Mouse (Mus musculus): ENCODE data around the gene Grk5.
"Not testable (repeated sequence)": the region's sequence is repeated elsewhere in the genome, so short reads cannot be mapped to it uniquely, and the experiment has no call there.

Gene Grk5

DNA sequence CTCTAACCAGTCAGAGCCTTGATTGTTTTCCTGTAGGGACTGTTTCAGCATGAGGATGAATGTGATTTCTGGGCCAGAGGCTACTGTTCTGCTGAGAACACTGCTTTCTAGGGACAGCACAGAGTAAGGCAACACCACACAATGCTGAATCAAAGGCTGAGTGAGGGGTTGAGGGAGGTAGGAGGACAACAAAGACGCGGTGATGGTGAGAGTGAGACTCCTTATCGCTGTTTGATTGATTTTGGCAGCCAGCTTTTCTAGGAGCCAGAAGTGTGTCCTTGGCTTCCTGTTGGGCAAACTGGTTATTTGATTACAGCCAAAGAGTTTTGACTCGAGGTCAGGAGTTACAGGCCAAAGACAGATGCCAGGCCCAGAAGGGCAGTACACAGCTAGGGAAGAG, 25.7 kb downstream of the Grk5 start:
- DNase-seq, result no peak

DNA sequence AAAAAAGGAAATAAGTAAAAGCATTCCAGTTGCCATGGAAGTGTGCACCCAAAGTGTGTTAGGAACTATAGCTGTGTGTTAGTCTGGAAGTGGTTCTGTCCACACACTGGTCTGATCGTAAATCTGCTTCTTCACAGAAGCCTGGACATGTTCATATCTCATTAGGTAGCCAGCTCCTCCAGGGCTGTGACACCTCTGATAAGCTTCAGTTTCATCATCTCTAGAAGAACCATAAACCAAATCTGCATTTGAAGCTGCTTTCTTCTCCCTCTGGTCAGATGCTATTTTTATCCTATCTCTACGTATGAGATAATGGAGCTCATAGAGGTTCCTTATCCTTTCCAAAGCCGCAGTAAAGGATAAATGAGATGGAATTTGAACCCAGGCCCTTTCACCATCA, 26.3 kb downstream of the Grk5 start:
- DNase-seq, result no peak

DNA sequence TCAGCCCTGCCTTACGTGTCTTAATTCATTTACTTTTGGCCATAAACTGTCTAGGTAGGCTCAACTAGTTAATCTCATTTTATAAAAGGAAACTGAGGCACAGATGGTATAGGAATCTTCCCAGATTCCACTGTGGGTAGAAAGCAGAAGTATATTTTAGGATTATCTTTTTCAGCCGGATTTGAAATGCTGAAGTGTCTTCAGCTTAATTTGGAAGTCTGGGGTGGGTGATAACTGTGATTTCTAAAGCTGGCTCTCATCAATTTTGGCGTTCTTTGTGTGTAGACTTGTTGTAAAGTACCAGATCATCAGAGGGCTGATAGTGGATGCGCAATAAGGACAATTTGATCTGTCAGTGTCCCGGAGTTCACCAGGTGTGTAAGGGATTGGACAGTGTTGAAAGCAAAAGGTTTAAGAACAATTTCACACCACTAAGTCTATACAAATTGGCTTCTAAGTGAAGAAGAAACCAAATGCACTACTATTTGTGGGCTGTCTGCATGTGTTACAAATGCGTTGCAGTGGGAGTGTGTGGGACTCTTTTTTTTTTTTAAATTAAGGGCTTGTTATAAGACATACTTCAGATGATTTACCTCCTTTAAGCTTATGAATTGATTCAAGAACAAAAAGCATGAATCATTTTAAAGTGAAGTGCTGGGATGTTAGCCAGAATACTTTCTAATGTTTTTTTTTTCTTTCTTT, 27.5 kb downstream of the Grk5 start:
- DNase-seq, result no peak

DNA sequence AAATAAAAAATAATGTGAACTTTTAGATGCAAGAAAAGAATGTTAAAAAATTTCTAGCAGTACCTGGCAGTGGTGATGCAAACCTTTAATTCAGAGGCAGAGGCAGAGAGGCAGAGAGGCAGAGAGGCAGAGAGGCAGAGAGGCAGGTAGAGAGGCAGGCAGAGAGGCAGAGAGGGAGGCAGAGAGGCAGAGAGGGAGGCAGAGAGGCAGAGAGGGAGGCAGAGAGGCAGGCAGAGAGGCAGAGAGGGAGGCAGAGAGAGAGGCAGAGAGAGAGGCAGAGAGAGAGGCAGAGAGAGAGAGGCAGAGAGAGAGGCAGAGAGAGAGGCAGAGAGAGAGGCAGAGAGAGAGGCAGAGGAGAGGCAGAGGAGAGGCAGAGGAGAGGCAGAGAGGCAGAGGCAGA, 35.0 kb downstream of the Grk5 start:
- not testable (repeated sequence) for DNase-seq

DNA sequence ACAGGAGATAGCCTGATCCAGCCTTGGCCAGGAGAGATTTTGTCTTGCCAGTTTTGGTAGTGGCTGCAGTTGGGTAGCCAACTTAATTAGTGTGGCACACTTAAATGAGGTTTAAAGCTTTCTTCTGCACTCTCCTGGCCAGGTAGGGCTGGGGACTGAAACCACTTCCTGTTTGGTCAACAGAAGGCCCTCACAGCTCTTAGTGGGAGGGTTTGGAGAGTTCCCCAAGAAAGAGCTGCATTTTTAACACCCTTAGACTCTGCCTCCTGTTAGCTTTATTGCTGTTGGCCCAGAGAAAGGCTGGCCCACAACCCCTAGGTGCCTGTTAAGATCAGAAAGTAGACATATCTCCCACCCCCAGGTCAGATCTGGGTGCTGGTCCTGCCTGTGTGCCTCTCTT, 45.5 kb downstream of the Grk5 start:
- DNase-seq, result no peak

DNA sequence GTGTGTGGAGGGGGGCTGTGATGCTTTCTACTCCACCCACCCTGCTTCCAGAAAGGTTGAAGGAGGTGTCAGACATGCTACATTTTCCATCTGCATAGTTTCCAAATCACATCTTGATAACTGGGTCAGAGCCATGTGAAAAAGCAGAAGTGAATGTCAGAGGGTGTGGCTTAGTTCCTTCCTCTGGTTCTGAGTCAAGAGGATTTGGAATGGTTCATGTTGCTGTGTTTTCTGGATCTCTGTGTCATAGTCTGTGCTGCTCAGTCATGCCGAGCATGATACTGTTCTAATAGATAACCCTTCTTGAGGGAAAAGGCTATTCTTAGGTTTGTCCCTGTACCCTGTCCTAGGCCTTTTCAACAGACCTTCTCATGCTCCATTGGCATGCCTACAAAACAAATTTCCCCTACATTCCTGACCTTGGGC, 50.4 kb downstream of the Grk5 start:
- DNase-seq, result no peak

DNA sequence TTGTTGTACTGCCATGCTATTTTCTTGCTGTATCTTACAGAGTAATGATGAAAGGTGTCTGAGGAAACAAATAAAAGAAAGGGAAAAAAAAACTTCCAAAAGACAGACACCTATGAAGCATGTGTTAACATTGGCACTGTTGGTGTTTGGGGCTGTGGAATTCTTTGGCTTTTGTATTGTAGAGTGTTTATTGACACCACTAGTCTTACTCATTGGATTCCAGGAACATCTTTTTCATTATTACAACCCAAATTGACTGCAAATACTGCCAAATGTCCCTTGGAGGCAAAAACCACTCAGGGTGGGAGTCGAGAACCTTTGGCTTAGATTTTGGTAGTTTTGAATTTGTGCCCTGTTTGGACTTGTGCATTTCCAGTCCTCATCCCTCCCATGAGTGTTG, 51.3 kb downstream of the Grk5 start:
- no peak for DNase-seq

DNA sequence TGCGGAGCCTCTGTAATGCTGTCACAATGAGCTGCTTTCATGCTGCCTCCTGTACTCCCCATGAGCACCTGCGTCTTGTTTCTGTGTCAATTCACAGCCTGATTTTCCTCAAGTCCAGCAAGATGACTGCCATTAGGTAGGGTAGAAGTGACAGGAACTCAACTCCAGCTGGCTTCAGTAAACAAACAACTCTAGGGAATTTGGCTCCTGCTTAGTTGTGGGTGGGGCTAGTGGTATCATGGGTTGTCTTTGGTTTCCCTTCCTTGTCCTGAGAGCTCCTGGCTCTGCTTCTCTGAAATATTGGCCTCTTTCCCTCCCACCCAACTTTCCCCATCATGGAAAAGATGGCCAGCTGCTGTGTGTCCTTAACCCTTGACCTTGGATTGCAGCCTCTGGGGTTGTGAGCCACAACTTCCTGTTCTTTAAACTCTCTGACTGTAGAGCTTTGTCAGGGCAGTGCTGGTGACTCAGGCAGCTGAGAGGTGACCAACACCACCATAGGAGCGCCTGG, 56.3 kb downstream of the Grk5 start:
- peak; percentile 22 to 26 for DNase-seq

DNA sequence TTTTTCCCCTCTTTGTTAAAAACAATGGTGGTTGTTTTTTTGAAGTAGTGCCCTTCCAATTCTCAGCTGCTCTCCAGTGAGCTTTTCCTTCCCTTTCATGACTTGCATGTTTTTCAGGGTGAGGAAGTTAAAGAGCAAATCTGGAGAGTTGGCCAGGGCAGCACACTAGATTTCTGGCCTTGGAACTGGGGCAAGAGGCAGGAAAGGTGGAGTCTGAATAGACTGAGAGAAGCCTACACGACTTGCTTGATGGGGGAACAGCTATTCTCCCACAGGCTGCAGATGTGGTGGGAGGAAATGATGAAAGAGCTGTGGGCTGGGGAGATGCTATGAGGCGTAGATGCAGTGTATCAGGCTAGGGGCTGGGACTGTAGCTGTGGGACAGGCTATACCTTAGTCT, 57.1 kb downstream of the Grk5 start:
- no peak for DNase-seq

DNA sequence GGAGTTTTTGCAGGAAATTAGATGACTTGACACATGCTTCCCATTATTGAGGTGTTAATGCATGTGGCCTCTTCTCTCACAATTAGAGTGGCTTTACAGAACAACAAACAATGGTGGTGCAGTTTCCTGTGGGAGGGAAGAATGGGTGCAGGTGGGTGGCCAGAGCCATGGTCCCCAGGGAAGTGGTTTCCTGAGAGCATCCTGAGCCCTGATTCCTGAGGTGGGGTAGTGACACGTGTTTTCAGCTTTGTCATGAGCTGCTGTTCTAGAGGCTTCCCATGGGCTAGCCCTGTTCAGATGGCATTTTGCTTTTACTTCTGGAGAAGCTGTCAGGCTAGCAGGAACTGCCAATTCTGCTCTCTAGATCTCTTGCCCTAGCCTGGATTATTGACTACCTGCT, 59.4 kb downstream of the Grk5 start:
- DNase-seq, result no peak

DNA sequence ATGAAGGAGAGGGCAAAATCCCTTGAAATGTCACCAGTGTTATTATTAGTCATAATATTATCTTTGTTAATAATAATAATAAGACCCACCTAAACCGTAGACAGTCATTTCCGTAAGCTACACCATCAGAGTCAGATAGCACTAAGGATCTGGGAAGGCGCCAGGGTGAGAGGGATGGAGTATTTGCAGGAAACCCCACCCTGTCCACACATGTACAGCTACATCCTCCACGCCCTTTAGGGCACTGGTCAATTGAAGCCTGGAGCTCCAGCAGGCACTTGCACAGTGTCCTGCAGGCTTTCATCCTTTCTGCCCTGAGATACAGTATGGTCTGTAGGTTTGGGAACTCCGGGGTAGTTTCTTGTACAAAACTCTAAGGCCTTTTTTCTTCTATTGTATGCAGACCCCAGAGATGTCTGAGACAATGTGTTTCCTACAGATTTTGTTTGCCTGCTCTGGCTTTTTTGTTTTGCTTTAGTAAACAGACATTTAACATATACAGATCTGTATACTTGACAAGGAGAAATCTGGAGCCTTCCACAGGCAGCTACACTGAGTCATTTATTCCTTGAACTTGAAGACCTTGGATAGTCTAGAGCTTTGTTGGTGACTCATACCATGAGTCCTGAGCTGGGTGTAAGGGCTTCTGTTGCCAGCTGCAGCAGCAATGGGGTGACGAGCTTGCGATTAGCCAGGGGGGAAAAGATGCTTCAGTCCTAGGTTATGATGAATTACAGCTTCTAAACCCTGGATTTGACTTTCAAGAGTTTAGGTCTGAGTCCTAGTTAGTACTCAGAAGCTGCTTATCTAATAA, 60.7 kb downstream of the Grk5 start:
- no peak for DNase-seq

DNA sequence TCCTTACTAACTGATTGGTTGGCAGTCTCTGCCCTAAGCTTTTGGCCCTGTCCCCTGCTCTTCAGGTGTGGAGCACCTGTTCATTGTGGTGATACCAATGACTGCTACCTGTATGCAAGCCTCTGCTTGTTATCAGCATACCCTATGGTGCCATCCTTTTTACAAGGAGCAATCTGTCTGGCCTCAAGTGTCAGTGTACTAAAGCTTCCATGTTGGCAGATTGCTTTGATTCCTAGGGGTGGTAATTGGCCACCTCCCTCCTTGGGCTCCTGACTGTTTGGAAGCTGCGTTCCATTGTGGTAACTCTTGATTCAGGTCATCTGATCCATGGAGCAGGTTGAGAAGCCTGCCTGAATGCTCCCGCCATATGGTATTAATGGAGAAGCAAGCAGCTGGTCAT, 65.6 kb downstream of the Grk5 start:
- DNase-seq, result no peak

DNA sequence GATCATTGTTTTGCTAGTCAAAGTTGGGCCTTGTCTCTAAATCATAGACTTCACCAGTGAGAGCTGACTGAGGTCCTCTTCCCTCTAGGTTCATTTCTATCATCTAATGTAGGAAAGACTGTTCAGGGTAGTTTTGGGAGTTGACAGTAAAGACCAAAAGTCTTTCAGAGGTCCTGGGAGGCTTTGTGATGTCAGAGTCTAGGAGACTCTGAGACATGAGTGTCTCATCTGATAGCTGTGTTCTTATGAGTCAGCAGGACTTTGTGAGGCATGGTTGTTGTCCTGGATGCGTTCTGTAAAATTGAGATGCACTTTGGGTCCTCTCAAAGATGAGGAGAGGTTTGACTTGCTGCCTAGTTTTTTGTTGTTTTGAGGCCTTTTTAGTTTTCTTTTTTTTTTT, 66.2 kb downstream of the Grk5 start:
- DNase-seq, result no peak

DNA sequence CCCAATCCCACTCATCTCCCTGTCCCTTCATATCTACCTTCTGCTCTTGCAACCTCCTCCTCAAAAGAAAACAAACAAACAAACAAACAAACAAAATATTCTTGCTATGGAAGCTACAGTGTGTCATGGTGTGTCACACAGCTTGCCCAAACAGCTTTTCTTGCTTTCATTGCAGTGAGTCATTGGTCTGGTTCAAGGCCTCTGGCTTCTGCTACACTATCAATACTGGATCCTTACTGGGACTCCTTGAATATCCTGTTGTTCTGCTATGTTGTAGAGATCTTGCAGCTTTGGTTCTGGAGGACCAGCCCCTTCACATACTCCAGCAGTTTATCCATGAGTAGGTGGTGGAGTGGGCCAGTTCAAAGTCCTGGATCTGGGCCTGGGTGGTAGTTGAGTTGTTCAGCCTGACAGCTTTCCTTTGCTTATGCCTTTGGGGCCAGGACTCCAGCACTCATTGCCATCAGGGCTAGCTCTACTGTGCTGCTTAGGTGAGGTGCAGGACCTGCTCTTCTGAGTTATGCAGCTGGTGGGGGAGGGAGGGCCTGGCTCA, 66.7 kb downstream of the Grk5 start:
- DNase-seq, result no peak

DNA sequence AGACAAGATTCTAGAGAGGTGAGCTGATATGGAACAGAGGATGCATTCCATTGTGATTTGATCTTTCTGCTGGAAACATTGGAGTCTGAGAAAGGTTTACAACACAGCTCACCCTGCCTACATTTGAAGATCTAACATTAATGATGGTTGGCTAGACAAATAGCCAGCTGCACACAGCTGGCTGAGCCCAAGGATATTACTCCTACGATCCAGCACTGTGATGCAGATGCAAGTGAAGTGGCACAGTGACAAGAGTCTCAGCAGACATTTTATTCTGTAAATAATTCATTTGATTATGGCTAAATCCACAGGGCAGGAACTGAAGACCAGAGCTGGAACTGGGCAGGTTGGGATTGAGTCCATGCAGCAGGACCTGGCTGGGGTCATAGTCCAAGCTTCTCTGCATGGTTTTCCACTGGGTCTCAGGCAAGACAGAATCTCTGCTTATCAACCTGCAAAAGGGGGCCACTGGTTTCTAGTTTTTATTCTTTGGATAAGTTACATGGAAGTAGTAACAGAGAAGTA, 70.2 kb downstream of the Grk5 start:
- DNase-seq, result no peak

DNA sequence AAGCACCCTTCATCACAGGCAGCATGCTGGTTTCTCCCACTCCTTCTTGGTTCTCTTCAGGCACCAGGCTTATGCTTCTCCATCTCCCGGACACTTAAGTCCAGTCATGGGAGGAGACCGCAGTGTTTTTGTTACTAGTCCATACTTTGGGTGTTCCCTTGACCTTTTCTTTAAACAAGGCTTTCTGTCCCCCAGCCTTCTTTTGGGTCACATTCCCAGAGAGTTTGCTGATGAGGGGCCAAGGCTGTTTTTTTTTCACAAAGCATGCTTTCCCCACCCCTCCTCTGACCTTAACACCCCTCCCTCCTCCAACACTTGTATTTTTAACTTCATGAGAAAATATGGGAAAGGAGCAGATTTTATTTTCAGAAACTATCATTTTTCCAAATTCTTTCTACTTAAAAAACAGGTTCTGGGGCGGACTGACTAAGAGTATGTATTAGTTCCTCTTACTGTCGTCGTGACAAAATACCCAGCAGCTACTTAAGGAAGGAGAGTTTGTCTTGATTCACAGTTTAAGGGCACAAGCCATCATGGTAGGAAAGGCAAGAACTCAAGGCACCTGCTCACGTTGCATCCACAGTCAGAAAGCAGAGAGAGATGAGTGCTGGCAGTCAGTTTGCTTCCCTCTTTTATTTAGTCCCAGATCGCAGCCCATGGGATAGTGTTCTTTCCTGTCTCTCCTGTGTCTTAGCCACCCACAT, 73.0 kb downstream of the Grk5 start:
- DNase-seq, result no peak

DNA sequence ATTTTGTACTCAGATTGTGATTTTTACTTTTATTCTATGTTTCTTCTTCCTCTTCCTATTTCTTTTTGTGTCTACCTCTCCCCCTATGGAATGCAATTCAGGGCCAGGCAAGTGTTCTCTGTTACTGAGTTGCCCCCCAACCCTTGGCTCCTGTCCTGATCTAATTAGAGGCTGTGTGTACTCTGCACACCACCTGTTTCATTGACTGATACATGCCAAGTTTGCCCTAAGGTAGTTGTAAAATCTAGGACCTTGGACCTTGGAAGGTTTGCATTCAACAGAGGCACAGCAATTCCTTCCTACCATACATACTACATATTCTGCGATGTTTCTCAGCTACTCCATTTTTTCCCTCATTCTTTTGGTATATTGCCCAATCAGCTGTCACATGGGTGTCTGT, 78.4 kb downstream of the Grk5 start:
- no peak for DNase-seq

DNA sequence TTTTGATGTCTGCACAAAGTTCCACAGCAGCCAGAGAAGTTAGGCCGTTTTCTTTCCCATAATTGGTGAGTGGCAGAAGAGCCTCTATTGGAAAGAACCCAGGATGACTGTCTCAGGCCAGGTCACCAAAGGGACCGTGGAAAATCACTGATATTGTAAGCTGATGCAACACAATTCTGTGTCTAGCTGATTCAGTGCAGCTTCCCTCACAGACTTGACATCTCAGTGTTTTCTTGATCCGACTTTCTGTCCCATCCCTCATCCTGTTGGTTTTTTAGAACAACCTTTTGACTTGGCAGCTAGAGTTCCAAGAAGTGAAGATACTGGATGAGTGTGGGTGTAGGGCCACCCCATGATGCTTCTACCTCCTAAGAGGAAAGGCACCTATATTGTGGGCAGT, 80.9 kb downstream of the Grk5 start:
- no peak for DNase-seq

DNA sequence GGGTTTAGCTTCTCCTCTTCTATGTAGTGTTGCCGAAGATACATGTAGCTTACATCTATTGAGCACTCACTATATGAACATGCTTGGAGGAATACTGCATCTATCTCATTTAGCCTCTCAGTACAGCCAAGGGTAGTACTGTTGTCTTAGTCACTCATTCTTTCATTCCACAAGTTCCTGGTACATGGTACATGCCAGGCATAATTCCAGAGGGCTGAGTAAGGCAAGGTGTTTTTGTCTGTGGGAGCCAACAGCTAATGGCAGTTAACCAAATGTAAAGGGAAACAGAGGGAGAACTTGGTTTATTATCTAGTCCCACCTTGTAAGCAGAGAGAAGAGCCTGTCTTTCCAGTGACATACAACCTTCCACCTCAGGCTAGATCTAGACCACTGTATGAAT, 82.0 kb downstream of the Grk5 start:
- no peak for DNase-seq

DNA sequence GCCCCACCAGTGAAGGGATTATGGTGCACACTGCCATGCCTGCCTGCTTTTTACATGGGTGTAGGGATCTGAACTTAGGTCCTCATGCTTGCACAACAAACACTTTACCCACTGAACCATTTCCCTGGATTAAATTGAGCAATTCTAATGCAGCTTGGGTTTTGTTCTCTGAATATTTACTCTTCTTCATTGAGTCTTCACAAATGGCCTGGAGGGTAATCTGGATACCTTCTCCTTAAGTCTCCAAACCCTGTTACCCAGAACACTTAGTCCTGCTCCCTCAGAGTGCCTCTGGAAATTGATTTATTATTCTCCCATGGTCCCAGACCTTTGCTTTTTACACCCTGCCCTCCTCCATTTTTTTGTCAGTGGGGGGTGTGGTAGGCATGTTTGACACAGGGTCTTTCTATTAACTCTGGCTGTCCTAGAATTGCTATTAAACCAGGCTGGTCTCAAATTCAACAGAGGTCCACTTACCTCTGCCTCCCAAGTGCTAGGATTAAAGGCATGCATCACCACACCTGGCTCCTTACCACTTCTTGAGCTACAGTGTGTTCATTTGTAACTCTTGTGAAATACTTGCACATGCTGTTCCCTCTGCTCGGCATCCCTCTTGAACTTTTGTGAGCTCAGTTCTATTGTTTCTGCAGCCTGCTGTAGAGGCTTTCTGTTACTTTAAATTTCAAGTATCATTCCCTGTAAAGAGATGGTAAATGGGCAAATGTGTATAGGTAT, 82.9 kb downstream of the Grk5 start:
- DNase-seq, result no peak

DNA sequence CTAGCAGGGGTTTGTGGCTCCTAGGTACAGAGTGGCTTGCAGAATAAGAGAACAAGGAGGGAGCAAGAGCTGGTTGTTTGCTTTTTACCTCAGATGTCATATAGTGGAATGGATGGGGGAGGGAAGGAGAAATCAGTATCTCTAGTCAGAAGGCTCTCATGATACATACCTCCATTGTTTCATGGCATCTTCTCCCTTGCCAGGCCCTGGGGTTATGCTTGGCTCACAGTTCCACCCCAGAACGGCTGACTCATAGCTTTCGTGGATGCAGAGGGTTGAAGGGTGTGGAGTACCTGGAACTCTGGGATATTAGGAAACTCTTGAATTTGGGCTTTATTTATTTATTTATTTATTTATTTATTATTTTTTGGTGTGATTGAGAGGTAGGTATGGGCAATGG, 84.0 kb downstream of the Grk5 start:
- DNase-seq, result no peak

DNA sequence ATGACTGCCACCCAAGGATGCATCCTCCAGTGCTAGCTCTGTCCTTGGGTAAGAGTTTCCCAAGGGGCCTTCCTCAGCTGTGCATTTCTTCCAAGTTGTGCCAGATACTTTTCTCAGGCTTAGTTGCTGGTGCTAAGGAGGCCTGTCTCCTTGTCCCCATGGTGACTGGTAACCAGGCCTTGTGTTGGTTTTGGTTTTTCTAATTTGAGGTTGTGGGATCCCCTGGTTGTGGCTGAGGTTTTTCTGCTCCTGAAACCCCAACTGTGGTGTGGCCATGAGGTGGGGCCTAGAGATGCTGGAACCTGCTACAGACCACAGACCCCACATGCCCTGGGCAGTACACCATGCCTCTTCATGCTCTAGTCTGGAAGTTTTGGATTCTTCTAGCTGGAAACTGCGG, 90.0 kb downstream of the Grk5 start:
- DNase-seq, result no peak
